Mouse (Mus musculus) hindbrain, embryonic 12.5 days (tissue): ENCODE measurements around the gene Gnb4. TPM values are rescaled to one million over a fixed set of nuclear protein-coding genes. Genes with fewer than 3 reads are reported as not detected.

Source experiments
- ATAC-seq: fragments of 200-750 bp; cut with Nextera tagmentation; 2 replicates; pipeline ENCODE4 v1.8.0; 2017; ENCODE audit warnings: moderate TSS enrichment; ENCODE audit not compliant: low FRiP score
- H3K27ac ChIP-seq: fragments of 300-500 bp; sonication (generic); 2 replicates; pipeline ENCODE4 v1.5.1; 2016; ENCODE audit warnings: mild to moderate bottlenecking
- H3K27me3 ChIP-seq: fragments of 300-500 bp; sonication (generic); 2 replicates; pipeline ENCODE4 v1.6.1; 2016; ENCODE audit warnings: mild to moderate bottlenecking
- H3K36me3 ChIP-seq: fragments of 300-500 bp; sonication (generic); 2 replicates; pipeline ENCODE4 v1.6.1; 2016; ENCODE audit warnings: mild to moderate bottlenecking
- H3K4me1 ChIP-seq: fragments of 300-500 bp; sonication (generic); 2 replicates; pipeline ENCODE4 v1.6.1; 2016
- H3K4me2 ChIP-seq: fragments of 300-500 bp; sonication (generic); replicated peaks from 2 replicates; pipeline ENCODE4 v1.6.1; 2016; ENCODE audit warnings: mild to moderate bottlenecking
- H3K4me3 ChIP-seq: fragments of 300-500 bp; sonication (generic); 2 replicates; pipeline ENCODE4 v1.5.1; 2016; ENCODE audit warnings: mild to moderate bottlenecking
- H3K9ac ChIP-seq: fragments of 300-500 bp; sonication (generic); 2 replicates; pipeline ENCODE4 v1.6.1; 2016; ENCODE audit warnings: mild to moderate bottlenecking, moderate library complexity
- H3K9me3 ChIP-seq: fragments of 300-500 bp; sonication (generic); replicated peaks from 2 replicates; pipeline ENCODE4 v1.6.1; 2016; ENCODE audit warnings: mild to moderate bottlenecking
- WGBS: fragments of 180-500 bp; shearing (Covaris S2); methylation state at CpG from one replicate; pipeline ENCODE4 v1.1.7; 2016; 5-methylcytosine and 5-hydroxymethylcytosine counted together
- polyA plus RNA-seq: library from polyadenylated mRNA; unstranded; fragments of >200 nt; fragmentation: Nextera tagmentation; extraction: Ambion mirVana; gene quantifications from 2 replicates; pipeline ENCODE4 v1.2.1, GENCODE M21; 2016

Gene Gnb4
- 55.0 and 60.0 TPM in 2 replicates for polyA plus RNA-seq

DNA sequence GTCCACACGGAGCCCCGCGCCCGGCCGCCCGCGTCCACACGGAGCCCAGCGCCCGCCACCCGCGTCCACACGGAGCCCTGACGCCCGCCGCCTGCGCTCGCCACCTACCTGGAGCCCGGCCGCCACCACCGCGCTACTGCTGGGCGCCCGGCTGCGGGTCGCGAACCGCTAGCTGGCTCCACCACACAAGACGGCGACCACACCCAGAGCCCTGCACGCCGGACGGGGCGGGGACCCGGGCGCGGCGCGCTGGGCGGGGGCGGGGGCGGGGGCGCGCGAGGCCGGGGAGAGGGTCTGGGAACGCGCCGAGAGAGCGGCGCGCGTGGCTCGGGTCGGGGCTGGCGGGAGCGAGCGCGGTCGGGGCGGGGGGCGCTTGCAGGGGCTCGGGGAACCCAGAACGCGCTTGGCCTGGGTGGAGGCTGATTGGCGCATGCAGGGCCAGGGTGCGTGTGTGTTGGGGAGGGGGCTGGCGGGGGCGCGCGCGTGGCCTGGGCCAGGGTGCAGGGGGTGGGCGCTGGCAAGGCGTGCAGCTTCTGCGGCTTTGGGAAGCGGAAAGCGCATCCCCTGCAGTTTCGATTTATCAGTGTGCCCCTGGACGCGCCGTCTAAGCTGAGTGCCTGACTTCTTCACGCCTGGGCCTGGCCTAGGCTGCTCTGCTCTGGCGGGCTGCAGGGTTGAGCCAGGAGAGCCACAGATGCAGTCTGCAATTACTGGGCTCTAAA, at the start of gene Gnb4:
TSS of gene Gnb4 (minus strand) at position 255 of the 722 bp plus-strand sequence.
- H3K27ac ChIP-seq = peak within 1 kb of the TSS; percentile 72
- peaks cover 3% of the 10 kb centered on the region; the same call in 1 of the 2 replicates for H3K4me1 ChIP-seq
- H3K27me3 ChIP-seq = no peaks in the 10 kb centered on the region; the same call in 1 of the 2 replicates
- peak within 1 kb of the TSS; percentile 78 for H3K4me3 ChIP-seq
- H3K9ac ChIP-seq = peak within 1 kb of the TSS; percentile 75
- peak within 1 kb of the TSS; percentile 53 for H3K4me2 ChIP-seq
- no peaks in the 10 kb centered on the region for H3K9me3 ChIP-seq
- WGBS = 1% methylated on average over 81 of the region's 83 CpGs
- ATAC-seq = peak; percentile 94
- H3K36me3 ChIP-seq = no peaks in the 10 kb centered on the region

DNA sequence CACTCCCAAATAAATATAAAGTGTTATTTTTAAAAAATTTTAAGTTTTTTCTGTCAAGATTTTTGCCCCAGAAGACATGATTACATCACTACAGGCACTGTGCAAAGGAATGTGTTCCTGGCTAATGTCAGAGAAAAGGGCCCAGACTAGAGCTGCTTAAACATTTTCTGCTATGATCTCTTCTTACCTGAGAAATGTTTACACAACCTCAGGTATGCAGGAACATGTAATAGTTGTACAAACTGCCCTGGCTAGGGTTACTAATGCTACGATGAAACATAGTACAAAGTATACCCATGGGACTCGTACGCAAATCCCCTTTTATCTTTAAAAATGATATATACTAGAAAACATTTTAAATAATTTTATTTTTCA, 45.2 kb upstream of the Gnb4 start:
- Histone ChIP-seq H3K4me3 (no peak overlapping the region), H3K27me3 (no peaks in the 10 kb centered on the region), H3K36me3 (no peaks in the 10 kb centered on the region), H3K9ac (no peak overlapping the region), H3K4me1 (no peaks in the 10 kb centered on the region), H3K4me2 (no peak overlapping the region), H3K9me3 (no peaks in the 10 kb centered on the region), H3K27ac (no peak overlapping the region)
- ATAC-seq = no peak
- WGBS = 94% methylated on average over 3 of the region's 3 CpGs

DNA sequence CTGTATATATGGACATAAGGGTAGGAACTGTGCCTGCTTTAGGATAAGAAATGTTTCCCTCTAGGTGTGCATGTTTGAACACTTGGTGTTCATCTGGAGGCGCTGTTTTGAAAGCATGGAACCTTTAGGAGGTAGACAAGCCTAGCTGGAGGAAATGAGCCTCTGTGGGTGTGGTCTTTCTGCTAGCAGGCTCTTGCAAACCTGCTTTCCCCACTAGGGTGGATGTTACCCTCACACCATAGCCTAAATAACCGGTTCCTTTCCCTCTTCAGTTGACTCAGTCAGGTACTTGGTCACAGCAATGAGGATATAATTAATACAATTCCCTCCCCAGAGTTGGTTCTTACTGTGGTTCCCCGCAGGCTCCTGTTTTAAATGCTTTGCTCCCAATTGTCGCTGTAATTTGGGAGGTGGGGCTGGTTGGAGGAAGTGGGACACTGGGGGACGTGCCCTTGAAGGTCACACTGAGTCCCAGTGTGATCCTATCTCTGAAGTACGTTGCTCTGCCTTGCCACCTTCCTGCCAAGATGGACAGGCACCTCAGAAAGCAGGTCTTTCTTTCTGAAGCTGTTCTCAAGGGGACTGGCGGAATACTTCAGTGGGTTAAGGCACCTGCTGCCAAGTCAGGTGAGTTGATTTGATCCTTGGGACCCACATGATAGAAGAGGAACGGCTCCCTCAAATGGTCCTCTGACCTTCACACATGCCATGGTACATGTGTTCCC, 44.6 kb upstream of the Gnb4 start:
- H3K4me3 ChIP-seq = no peak overlapping the region
- no peaks in the 10 kb centered on the region for H3K9me3 ChIP-seq
- no peak overlapping the region for H3K27ac ChIP-seq
- H3K36me3 ChIP-seq = no peaks in the 10 kb centered on the region
- H3K9ac ChIP-seq = no peak overlapping the region
- WGBS = 61% methylated on average over 8 of the region's 8 CpGs
- no peak for ATAC-seq
- no peaks in the 10 kb centered on the region for H3K4me1 ChIP-seq
- H3K4me2 ChIP-seq = no peak overlapping the region
- no peaks in the 10 kb centered on the region for H3K27me3 ChIP-seq

DNA sequence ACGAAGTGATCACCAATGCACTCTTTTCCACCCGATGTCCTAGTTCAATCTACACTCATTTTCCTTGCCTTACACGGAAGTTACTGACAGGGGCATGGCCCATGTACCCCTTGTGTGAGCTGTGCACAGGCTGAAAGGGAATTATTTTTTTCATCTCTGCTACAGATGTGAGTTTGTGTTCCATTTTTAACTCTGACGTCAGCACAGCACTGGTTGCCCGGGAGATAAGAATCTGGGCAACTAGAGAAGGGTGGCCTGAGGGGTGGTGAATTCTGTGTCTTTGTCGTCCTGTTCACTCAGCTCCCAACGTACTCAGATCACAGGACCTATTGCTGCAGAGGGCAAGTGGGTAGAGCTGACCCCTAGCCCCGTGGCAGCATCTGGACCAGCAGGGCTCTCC, 43.9 kb upstream of the Gnb4 start:
- no peak overlapping the region for H3K4me2 ChIP-seq
- H3K4me1 ChIP-seq = no peaks in the 10 kb centered on the region
- no peak overlapping the region for H3K27ac ChIP-seq
- H3K36me3 ChIP-seq = no peaks in the 10 kb centered on the region
- no peak overlapping the region for H3K4me3 ChIP-seq
- H3K9ac ChIP-seq = no peak overlapping the region
- WGBS = 50% methylated on average over 8 of the region's 8 CpGs
- no peaks in the 10 kb centered on the region for H3K27me3 ChIP-seq
- no peaks in the 10 kb centered on the region for H3K9me3 ChIP-seq
- ATAC-seq = no peak

DNA sequence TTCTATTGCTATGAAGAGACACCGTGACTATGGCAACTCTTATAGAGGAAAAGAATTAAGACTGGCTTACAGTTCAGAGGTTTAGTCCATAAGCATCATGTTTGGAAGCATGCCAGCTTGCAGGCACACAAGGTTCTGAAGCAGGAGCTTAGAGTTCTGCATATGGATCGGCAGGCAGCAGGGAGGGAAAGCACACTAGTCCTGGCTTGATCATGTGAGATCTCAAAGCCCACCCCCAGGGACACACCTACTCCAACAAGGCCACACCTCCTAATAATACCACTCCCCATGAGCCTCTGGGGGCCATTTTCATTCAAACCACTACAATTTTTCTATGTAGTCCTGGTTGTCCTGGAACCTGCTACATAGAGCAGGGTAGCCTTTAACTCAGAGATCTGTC, 43.1 kb upstream of the Gnb4 start:
- Histone ChIP-seq H3K36me3 (no peaks in the 10 kb centered on the region), H3K27me3 (no peaks in the 10 kb centered on the region), H3K27ac (no peak overlapping the region), H3K9me3 (no peaks in the 10 kb centered on the region), H3K4me1 (no peaks in the 10 kb centered on the region), H3K4me2 (no peak overlapping the region), H3K9ac (no peak overlapping the region), H3K4me3 (no peak overlapping the region)
- ATAC-seq = no peak
- WGBS = 89% methylated on average over 2 of the region's 2 CpGs

DNA sequence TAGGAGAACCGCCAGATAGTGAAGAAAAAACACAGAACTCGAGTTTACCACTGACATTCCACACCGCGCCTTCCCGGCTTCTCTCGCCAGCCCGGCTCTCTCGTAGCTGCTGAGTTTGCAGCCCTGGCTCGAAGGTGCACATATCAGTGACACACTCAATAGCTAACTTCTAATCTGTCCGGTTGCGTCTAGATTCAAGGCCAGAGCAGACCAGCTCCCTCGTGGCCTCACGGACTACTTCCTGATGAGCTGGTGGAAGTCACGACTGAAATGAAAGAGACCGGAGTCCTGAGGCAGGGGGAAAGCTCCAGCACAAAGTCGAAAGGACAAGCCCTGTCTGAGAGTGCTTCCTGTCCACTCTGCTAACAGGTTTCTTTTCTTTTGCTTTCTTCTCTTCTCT, 42.4 kb upstream of the Gnb4 start:
- 82% methylated on average over 16 of the region's 16 CpGs for WGBS
- Histone ChIP-seq H3K27ac (no peak overlapping the region), H3K27me3 (no peaks in the 10 kb centered on the region), H3K36me3 (no peaks in the 10 kb centered on the region), H3K9me3 (no peaks in the 10 kb centered on the region), H3K4me1 (no peaks in the 10 kb centered on the region), H3K4me2 (no peak overlapping the region), H3K9ac (no peak overlapping the region), H3K4me3 (no peak overlapping the region)
- no peak for ATAC-seq

DNA sequence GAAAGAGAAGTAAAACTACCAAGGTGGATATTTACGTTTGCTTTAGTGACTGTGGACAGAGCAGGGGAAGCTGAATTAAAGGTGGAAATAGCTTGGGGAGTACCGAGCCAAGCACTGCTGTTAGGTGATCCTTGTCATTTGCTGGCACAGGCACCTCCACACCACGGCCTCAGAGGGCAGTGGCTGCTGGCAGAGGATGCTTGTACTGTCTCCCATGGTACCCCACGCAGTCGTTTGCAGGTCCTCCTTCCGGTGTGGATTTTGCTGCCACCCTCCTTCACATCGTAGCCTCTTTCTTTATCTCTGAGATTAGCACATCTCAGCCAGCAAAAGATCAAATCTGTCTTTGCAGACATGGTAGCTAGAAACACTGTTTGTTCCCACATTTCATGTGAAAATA, 42.0 kb upstream of the Gnb4 start:
- no peak overlapping the region for H3K27ac ChIP-seq
- no peak for ATAC-seq
- WGBS = 86% methylated on average over 7 of the region's 7 CpGs

DNA sequence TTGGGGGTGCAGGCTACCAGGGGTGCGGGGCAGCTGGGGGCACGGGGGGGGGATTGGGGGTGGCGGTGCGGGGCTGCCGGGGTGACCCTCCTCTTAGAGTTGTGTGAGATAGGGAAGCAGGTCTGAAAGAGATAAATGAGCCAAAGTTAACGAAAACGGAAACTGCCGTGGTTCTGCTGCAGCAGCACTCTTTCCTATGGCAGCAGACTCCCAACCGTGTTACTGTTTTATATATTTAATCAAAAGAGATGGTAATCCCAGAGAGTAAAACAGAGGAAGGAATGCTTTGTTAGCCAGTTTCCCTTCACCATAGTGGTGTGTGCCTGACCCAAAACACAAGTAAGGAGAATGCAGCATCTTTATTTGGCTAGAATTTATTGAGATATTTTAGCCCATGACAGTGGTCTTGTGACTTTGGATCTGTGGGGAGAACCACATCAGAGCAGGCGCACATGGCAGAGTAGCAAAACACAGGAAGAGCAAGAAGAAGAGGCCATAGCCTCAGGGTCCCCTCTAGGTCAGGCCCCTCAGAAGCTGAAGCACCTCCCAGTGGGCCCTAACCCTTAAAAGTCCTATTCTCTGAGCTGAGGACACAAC, 40.1 kb upstream of the Gnb4 start:
- Histone ChIP-seq H3K27ac (no peak overlapping the region), H3K4me1 (no peaks in the 10 kb centered on the region), H3K4me3 (no peak overlapping the region), H3K9me3 (no peaks in the 10 kb centered on the region), H3K27me3 (no peaks in the 10 kb centered on the region), H3K9ac (no peak overlapping the region), H3K36me3 (no peaks in the 10 kb centered on the region), H3K4me2 (no peak overlapping the region)
- 81% methylated on average over 10 of the region's 10 CpGs for WGBS
- no peak for ATAC-seq

More for the DNA sequence above, 42.0 kb upstream of the Gnb4 start:
- Histone ChIP-seq H3K9me3 (no peaks in the 10 kb centered on the region), H3K27me3 (no peaks in the 10 kb centered on the region), H3K9ac (no peak overlapping the region), H3K4me2 (no peak overlapping the region), H3K36me3 (no peaks in the 10 kb centered on the region), H3K4me3 (no peak overlapping the region), H3K4me1 (no peaks in the 10 kb centered on the region)

DNA sequence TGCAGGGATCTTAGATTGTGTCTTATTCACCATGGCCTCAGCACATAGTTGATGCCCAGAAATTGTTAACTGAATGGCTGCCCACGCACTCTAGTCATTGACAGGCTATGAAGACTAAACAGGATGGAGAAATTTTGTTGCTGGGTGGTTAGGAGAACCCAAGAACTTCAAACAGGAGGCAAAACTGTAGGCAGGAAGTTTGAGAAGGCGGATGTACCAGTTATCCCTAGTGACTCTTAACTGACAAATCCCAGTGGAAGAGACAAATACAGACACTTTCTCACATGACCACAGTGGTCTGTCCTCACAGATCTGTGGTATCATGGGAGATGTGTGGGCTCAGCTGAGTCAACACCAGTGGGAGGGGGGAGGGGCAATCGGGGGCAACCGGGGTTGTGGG, 39.6 kb upstream of the Gnb4 start:
- no peaks in the 10 kb centered on the region for H3K4me1 ChIP-seq
- ATAC-seq = no peak
- H3K27ac ChIP-seq = no peak overlapping the region
- H3K4me3 ChIP-seq = no peak overlapping the region
- no peaks in the 10 kb centered on the region for H3K36me3 ChIP-seq
- no peaks in the 10 kb centered on the region for H3K9me3 ChIP-seq
- H3K9ac ChIP-seq = no peak overlapping the region
- H3K27me3 ChIP-seq = no peaks in the 10 kb centered on the region
- no peak overlapping the region for H3K4me2 ChIP-seq
- WGBS = 78% methylated on average over 4 of the region's 4 CpGs

DNA sequence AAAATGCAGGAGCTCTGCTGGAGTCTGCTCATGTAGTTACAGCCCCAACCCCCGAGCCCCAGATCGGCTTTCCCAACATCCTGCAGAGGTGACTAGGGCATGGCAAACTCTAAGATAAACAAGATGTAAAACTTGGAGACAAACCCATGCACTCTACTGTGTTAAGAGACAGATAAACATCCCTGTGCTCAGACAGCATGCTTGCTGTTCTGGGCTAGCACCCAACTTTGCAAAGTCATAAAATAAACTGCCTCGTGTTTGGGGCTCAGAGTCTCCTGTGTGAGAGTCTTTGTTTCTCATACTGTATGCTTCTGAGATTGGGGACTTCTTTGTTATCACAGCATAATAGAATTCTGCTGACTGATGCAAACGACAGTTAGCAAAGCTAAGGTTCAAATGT, 36.4 kb upstream of the Gnb4 start:
- 84% methylated on average over 4 of the region's 4 CpGs for WGBS
- H3K9ac ChIP-seq = no peak overlapping the region
- H3K27ac ChIP-seq = no peak overlapping the region
- ATAC-seq = no peak
- no peaks in the 10 kb centered on the region for H3K4me1 ChIP-seq
- no peaks in the 10 kb centered on the region for H3K27me3 ChIP-seq
- H3K4me3 ChIP-seq = no peak overlapping the region
- H3K9me3 ChIP-seq = no peaks in the 10 kb centered on the region
- H3K4me2 ChIP-seq = no peak overlapping the region
- no peaks in the 10 kb centered on the region for H3K36me3 ChIP-seq

DNA sequence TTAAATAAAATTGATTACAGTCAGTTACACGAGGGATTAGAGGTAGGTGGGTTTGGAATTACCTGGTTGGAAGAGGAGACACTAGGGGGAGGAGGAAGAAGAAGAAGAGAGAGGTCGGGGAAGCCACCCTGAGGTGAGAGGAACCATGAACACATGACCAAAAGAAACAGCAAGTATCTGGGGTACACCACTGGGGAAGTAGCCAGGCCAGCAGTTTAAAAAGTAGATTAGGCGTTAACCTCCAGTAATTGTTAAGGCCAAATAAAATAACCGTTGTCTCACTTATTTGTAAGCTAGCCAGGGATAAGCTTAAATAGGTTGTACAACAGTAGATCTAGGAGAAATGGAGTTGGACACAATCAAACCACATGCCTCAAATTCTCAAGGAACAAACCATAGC, 32.9 kb upstream of the Gnb4 start:
- no peak overlapping the region for H3K27ac ChIP-seq
- no peak overlapping the region for H3K4me3 ChIP-seq
- no peaks in the 10 kb centered on the region for H3K9me3 ChIP-seq
- H3K27me3 ChIP-seq = no peaks in the 10 kb centered on the region
- WGBS = 81% methylated on average over 4 of the region's 4 CpGs
- no peak overlapping the region for H3K4me2 ChIP-seq
- no peak overlapping the region for H3K9ac ChIP-seq
- ATAC-seq = no peak
- no peaks in the 10 kb centered on the region for H3K36me3 ChIP-seq
- H3K4me1 ChIP-seq = no peaks in the 10 kb centered on the region

DNA sequence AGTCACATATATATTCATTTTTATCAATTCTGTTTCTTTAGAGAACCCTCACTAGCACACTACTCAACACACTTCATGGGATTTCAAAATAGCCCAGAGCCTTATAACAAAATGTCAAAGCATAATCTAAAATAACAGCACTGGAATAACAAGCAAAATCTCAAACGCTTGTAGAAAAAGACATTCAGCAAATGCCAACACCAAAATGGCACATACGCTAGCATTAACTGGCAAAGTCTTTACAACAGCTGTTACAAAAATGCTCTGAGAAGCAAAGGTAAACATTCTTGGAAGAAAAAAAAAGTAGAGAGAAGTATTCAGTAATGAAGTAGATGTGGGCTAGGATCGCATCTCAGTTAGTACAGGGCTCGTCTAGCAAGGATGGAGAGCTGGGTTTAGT, 30.5 kb upstream of the Gnb4 start:
- ATAC-seq = no peak
- no peaks in the 10 kb centered on the region for H3K9me3 ChIP-seq
- H3K27ac ChIP-seq = no peak overlapping the region
- no peak overlapping the region for H3K4me3 ChIP-seq
- H3K36me3 ChIP-seq = no peaks in the 10 kb centered on the region
- WGBS = 93% methylated on average over 4 of the region's 4 CpGs
- H3K4me2 ChIP-seq = no peak overlapping the region
- H3K4me1 ChIP-seq = no peaks in the 10 kb centered on the region
- H3K27me3 ChIP-seq = no peaks in the 10 kb centered on the region
- H3K9ac ChIP-seq = no peak overlapping the region
